26 mouse cellular contexts compared by ENCODE assay signal in the genomic region with DNA sequence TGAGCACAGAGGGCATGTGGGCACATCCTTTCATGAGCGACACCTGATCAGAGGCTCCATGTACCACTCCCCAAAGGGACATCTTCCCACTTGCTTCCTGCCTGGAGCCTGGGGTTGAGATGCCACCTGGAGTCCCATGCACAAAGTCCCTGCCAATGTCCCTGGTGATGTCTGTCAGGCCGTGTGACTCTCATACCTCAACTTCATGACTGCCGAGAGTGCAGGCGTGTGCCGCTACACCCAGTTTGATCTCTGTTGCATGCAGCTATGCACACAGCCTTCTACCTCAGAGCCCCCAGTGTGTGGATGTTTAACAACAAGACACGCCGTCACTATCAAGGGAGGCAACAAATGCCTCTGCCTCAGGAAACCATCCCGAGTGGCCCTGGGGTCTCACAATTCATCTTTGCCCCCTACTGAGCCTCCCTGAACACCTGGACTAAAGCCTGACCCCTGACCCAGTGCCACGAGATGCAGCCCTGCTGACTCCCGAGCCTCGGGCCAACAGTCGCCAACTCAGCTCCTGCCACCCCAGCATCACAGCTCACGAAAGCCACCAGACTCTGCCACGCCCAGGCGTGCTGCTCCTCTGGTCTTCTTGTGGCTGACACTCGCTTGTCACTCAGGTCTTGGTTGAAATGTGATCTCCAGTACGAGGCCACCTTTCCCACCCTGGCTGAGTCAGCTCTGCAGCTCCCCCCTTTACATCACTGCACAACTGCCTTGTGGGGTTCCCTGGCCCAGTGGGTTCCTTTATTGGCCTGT.
DNase-seq lines count a peak whose midpoint lies in the region; ATAC-seq and TF ChIP-seq lines count a peak whose summit lies in the region.
"Had no signal": no experiment of that assay in that cellular context is flagged by ENCODE, and none has a peak within 500 bp of the region (broad histone marks: within the 10 kb centered on the region; RNA-seq: fewer than 3 reads in every experiment).

No protein-coding gene starts in this region.

- no peaks in the 10 kb centered on the region for H3K9me3 ChIP-seq in embryonic facial prominence, embryonic 15.5 days (replicated peaks)
- H3K9me3 ChIP-seq: forebrain, embryonic 15.5 days; midbrain, embryonic 12.5 days; stomach, embryonic 15.5 days had no signal

- TF ChIP-seq CTCF in gastrocnemius, adult 2 months (IDR thresholded peaks at IDR 0.05), result no peak

- 64% methylated on average over 17 of the region's 17 CpGs for WGBS in embryonic facial prominence, embryonic 15.5 days

- H3K4me2 ChIP-seq in embryonic facial prominence, embryonic 15.5 days (replicated peaks), result no peak overlapping the region
- H3K4me2 ChIP-seq: forebrain, embryonic 15.5 days; hindbrain, embryonic 14.5 days; lung, embryonic 14.5 days; midbrain, embryonic 12.5 days; stomach, embryonic 15.5 days had no signal

- 0 out of 2 replicates have a peak, but pooled peaks cover 7% of the 10 kb centered on the region for H3K36me3 ChIP-seq in embryonic facial prominence, embryonic 15.5 days
- H3K36me3 ChIP-seq: forebrain, embryonic 15.5 days; stomach, embryonic 15.5 days had no signal

- H3K4me3 ChIP-seq in gastrocnemius, adult 2 months, result no peak overlapping the region
- H3K4me3 ChIP-seq in embryonic facial prominence, embryonic 15.5 days (replicated peaks), result no peak overlapping the region
- H3K4me3 ChIP-seq: forebrain, embryonic 15.5 days; layer of hippocampus, adult 2 months; left cerebral cortex, adult 2 months; midbrain, embryonic 12.5 days; stomach, embryonic 15.5 days had no signal

- no peaks in the 10 kb centered on the region for H3K27me3 ChIP-seq in embryonic facial prominence, embryonic 15.5 days
- H3K27me3 ChIP-seq: forebrain, embryonic 15.5 days; midbrain, embryonic 12.5 days; stomach, embryonic 15.5 days had no signal

- peak; percentile 54 for DNase-seq in gastrocnemius, adult 2 months
- no peak for DNase-seq in gastrocnemius, postnatal 14 days
- DNase-seq in 416B (ENCODE audit: low read depth), result peak; percentile 41
- DNase-seq: adrenal gland, postnatal 14 days; cerebellum, adult 11-12 months; cerebellum, adult 9-11 months; heart, postnatal 4 days; kidney, adult 2 months; kidney, postnatal 36 days; liver; lung, embryonic 14.5 days; lung, postnatal 14 days; retina, postnatal 1 day; right cerebral cortex, postnatal 25 days had no signal

- peak overlapping the region; percentile 91 for H3K27ac ChIP-seq in gastrocnemius, adult 2 months
- H3K27ac ChIP-seq in embryonic facial prominence, embryonic 15.5 days (replicated peaks), result 0 out of 2 replicates have a peak overlapping the region, but pooled peaks have one; percentile 29
- H3K27ac ChIP-seq: forebrain, embryonic 15.5 days; hindbrain, embryonic 14.5 days; layer of hippocampus, adult 2 months; left cerebral cortex, adult 2 months; liver, embryonic 14.5 days; midbrain, embryonic 12.5 days; stomach, embryonic 15.5 days had no signal

- intact Hi-C loops in gastrocnemius, adult 2 months (cut with DNase I), result no loop called here
- intact Hi-C loops in gastrocnemius, postnatal 14 days (cut with DNase I; ENCODE audit: low total_unique reads), result no loop called here

- H3K9ac ChIP-seq in embryonic facial prominence, embryonic 15.5 days, result no peak overlapping the region
- H3K9ac ChIP-seq: forebrain, embryonic 15.5 days; hindbrain, embryonic 14.5 days; liver, embryonic 14.5 days; lung, embryonic 14.5 days; midbrain, embryonic 12.5 days; stomach, embryonic 15.5 days had no signal

- no peak for ATAC-seq in embryonic facial prominence, embryonic 15.5 days (ENCODE audit: insufficient number of reproducible peaks, low FRiP score, low TSS enrichment, low read depth)
- peak; percentile 22 for ATAC-seq in megakaryocyte, adult 5-6 weeks (ENCODE audit: poor library complexity, severe bottlenecking)
- no peak for ATAC-seq in megakaryocyte-erythroid progenitor cell, adult 5-6 weeks (replicated peaks; ENCODE audit: low FRiP score, low TSS enrichment, poor library complexity, severe bottlenecking)
- no peak for ATAC-seq in frontal cortex, adult (ENCODE audit: low TSS enrichment)
- ATAC-seq: CD4-positive, CD25-positive, alpha-beta regulatory T cell, adult 4 months; forebrain, embryonic 15.5 days had no signal

- peaks cover 52% of the 10 kb centered on the region for H3K4me1 ChIP-seq in embryonic facial prominence, embryonic 15.5 days
